Mouse (Mus musculus): ENCODE measurements around the gene Slc2a3.

GRCm38 (mm10) chr6:122701816-122702215, 99.6 kb downstream of the Slc2a3 start:
- TF ChIP-seq CTCF (IDR thresholded peaks at IDR 0.05; ENCODE audit: low read depth, low read length) (no peak), GATA1 (IDR thresholded peaks at IDR 0.05; ENCODE audit: borderline replicate concordance, low read length) (no peak), TAL1 (conservative IDR thresholded peaks at IDR 0.05; ENCODE audit: low read depth, low read length) (no peak)

Data from G1E (cell line).